Mouse (Mus musculus) limb, embryonic 14.5 days (tissue): ENCODE measurements around the gene Zmiz1. TPM values are rescaled to one million over a fixed set of nuclear protein-coding genes. Genes with fewer than 3 reads are reported as not detected.

Source experiments
- ATAC-seq: fragments of 200-750 bp; cut with Nextera tagmentation; 2 replicates; pipeline ENCODE4 v1.8.0; 2017; ENCODE audit warnings: low read depth, moderate number of reproducible peaks, moderate TSS enrichment; ENCODE audit not compliant: low FRiP score
- DNase-seq: peaks from one replicate; pipeline ENCODE4 v3.0.0-alpha.2; 2015; ENCODE audit warnings: low spot score
- H3K27ac ChIP-seq: fragments of 300-500 bp; sonication (generic); replicated peaks from 2 replicates; pipeline ENCODE4 v1.5.1; 2014; ENCODE audit warnings: low read depth, mild to moderate bottlenecking, low read length, moderate library complexity, mixed read lengths
- H3K27me3 ChIP-seq: fragments of 300-500 bp; sonication (generic); 2 replicates; pipeline ENCODE4 v1.6.1; 2014; ENCODE audit warnings: low read length, mixed read lengths; ENCODE audit not compliant: control insufficient read depth, insufficient read depth
- H3K36me3 ChIP-seq: fragments of 300-500 bp; sonication (generic); 2 replicates; pipeline ENCODE4 v1.6.1; 2014; ENCODE audit warnings: mild to moderate bottlenecking, low read length, moderate library complexity, mixed read lengths; ENCODE audit not compliant: control insufficient read depth, insufficient read depth
- H3K4me1 ChIP-seq: fragments of 300-500 bp; sonication (generic); 2 replicates; pipeline ENCODE4 v1.6.1; 2014; ENCODE audit warnings: antibody characterized with exemption, low read length, mixed read lengths; ENCODE audit not compliant: control insufficient read depth, insufficient read depth
- H3K4me2 ChIP-seq: fragments of 300-500 bp; sonication (generic); replicated peaks from 2 replicates; pipeline ENCODE4 v1.6.1; 2014; ENCODE audit warnings: low read depth, mild to moderate bottlenecking, low read length, moderate library complexity; ENCODE audit not compliant: severe bottlenecking
- H3K4me3 ChIP-seq: fragments of 300-500 bp; sonication (generic); replicated peaks from 2 replicates; pipeline ENCODE4 v1.5.1; 2014; ENCODE audit warnings: low read length
- H3K9ac ChIP-seq: fragments of 300-500 bp; sonication (generic); 2 replicates; pipeline ENCODE4 v1.6.1; 2014; ENCODE audit warnings: mild to moderate bottlenecking, low read depth, low read length, moderate library complexity; ENCODE audit not compliant: severe bottlenecking
- H3K9me3 ChIP-seq: fragments of 300-500 bp; sonication (generic); 2 replicates; pipeline ENCODE4 v1.6.1; 2016; ENCODE audit warnings: low read length; ENCODE audit not compliant: control insufficient read depth
- POLR2A ChIP-seq: fragments of 200-500 bp; IDR thresholded peaks from 2 replicates; pipeline ENCODE4 v1.8.0; 2012; ENCODE audit warnings: inconsistent platforms, mild to moderate bottlenecking, moderate library complexity, borderline replicate concordance; ENCODE audit not compliant: insufficient read depth, insufficient read length; ENCODE audit errors: extremely low read depth
- WGBS: fragments of 180-500 bp; shearing (Covaris S2); extraction: QIAGEN DNeasy Blood & Tissue Kit; methylation state at CpG from one replicate; pipeline ENCODE4 v1.1.7; 2014; 5-methylcytosine and 5-hydroxymethylcytosine counted together
- polyA plus RNA-seq, 2 experiments: library from polyadenylated mRNA; depleted of rRNA in 1 of 2; stranded (reverse) in 1 of 2; unstranded in 1 of 2; fragments of >200 nt; fragmentation: Nextera tagmentation in 1 of 2; extraction: Ambion mirVana in 1 of 2; gene quantifications; 2 replicates each; pipeline versions ENCODE4 v1.2.1 to v1.2.3; 2012 to 2014

Zmiz1 gene
- polyA plus RNA-seq, 2 experiments = 61.8 to 81.2 TPM

DNA sequence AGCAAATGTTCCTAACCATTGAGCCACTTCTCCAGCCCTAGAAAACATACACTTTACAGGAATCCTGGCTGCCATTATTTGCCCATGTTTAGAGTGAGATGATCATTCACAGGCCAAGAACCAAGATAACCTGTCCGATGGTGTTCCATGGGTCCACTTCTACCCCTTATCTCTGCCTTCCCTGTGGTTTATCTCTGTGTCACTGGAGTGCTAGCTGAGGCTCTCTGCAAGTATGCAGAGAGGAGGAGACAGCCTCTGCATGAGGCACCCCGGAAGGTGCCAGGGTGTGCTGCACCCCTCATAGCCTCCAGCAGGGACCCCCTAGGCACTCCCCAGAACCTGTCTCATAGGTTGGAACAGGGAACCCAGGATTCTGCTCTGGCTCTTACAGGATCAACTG is 108.9 kb downstream of the Zmiz1 start:
- Histone ChIP-seq H3K9ac (no peak overlapping the region), H3K9me3 (no peaks in the 10 kb centered on the region), H3K4me2 (no peak overlapping the region), H3K4me1 (peaks cover 23% of the 10 kb centered on the region), H3K27me3 (no peaks in the 10 kb centered on the region), H3K36me3 (peaks cover 31% of the 10 kb centered on the region), H3K4me3 (no peak overlapping the region), H3K27ac (no peak overlapping the region)
- DNase-seq (no peak), ATAC-seq (no peak)
- WGBS = 92% methylated on average over 2 of the region's 2 CpGs
- TF ChIP-seq POLR2A = no peak

DNA sequence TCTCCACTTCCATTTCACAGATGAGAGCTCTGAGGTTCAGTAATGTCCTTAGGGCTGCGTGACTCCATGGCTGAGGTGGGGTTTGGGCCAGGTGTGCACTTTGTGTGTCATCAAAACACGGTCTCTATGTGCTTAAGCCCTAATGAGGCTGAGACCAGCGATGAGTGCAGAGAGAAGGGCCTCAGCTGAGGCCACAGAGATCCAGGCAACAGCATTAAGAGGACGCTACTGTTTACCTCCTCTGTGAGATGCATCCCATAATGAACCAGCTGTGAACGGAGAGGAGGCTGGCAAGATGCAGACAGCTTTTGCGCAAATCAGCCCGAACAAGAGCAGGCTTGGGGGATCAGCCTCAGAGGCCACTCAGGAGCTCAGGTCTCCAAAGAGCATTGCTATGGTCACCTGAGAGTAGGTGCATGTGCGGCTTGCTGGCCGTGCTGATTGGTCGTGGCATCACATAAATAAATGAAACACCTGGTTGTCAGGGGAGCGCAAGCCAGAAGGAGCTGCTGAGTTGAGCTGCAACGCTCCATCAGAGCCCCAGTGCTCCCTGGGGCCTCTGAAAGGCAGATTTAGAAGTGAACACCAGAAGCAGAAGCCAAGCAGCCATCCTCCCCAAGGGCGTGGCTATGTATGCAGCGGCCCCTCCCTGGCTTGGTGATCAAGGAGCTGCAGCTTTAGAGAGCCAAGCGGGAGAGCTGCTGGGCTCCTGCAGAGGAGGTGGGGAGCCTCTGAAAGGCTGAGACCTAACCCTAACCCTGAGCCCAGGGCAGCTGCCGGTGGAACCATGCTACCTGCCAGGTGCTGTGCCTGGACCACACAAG is 115.3 kb downstream of the Zmiz1 start:
- ATAC-seq = no peak; the same call in 1 of the 2 replicates
- peak; percentile 54 for DNase-seq
- Histone ChIP-seq H3K9ac (no peak overlapping the region), H3K4me3 (no peak overlapping the region), H3K27me3 (no peaks in the 10 kb centered on the region), H3K36me3 (peaks cover 77% of the 10 kb centered on the region), H3K27ac (no peak overlapping the region), H3K4me1 (peaks cover 11% of the 10 kb centered on the region), H3K4me2 (no peak overlapping the region), H3K9me3 (no peaks in the 10 kb centered on the region)
- TF ChIP-seq POLR2A = no peak
- WGBS = 41% methylated on average over 16 of the region's 16 CpGs

GRCm38 (mm10) chr14:25576642-25577041 is 117.7 kb downstream of the Zmiz1 start:
- peaks cover 11% of the 10 kb centered on the region for H3K4me1 ChIP-seq
- H3K27ac ChIP-seq = no peak overlapping the region
- H3K9me3 ChIP-seq = no peaks in the 10 kb centered on the region
- no peak for DNase-seq
- no peak for ATAC-seq
- no peaks in the 10 kb centered on the region for H3K27me3 ChIP-seq
- H3K9ac ChIP-seq = no peak overlapping the region
- no peak overlapping the region for H3K4me2 ChIP-seq
- H3K36me3 ChIP-seq = peaks cover 98% of the 10 kb centered on the region
- H3K4me3 ChIP-seq = no peak overlapping the region
- TF ChIP-seq POLR2A = no peak
- WGBS = 86% methylated on average over 3 of the region's 3 CpGs

- Histone ChIP-seq H3K27me3 (no peaks in the 10 kb centered on the region), H3K36me3 (peaks cover 98% of the 10 kb centered on the region), H3K9me3 (no peaks in the 10 kb centered on the region), H3K9ac (no peak overlapping the region), H3K4me3 (no peak overlapping the region), H3K4me1 (peaks cover 11% of the 10 kb centered on the region), H3K4me2 (no peak overlapping the region), H3K27ac (no peak overlapping the region)
- ATAC-seq (peak; percentile 32), DNase-seq (peak; percentile 31)
- no peak for TF ChIP-seq POLR2A
- WGBS = 50% methylated on average over 3 of the region's 3 CpGs
Observed at GRCm38 (mm10) chr14:25577431-25577830, 118.4 kb downstream of the Zmiz1 start.

GRCm38 (mm10) chr14:25579597-25579996 is 120.6 kb downstream of the Zmiz1 start:
- no peak for TF ChIP-seq POLR2A
- Histone ChIP-seq H3K4me3 (no peak overlapping the region), H3K9me3 (no peaks in the 10 kb centered on the region), H3K36me3 (peaks cover 100% of the 10 kb centered on the region), H3K9ac (no peak overlapping the region), H3K27ac (no peak overlapping the region), H3K4me1 (peaks cover 7% of the 10 kb centered on the region; the same call in 1 of the 2 replicates), H3K27me3 (no peaks in the 10 kb centered on the region), H3K4me2 (no peak overlapping the region)
- WGBS = 91% methylated on average over 7 of the region's 7 CpGs
- no peak for ATAC-seq
- DNase-seq = no peak
